Mouse (Mus musculus) cerebellum, adult 11-12 months (tissue): ENCODE data around the gene Zfp940.

ENCODE experiments used
- DNase-seq: peaks from one replicate; pipeline ENCODE4 v3.0.0; 2022

Zfp940 gene

DNA sequence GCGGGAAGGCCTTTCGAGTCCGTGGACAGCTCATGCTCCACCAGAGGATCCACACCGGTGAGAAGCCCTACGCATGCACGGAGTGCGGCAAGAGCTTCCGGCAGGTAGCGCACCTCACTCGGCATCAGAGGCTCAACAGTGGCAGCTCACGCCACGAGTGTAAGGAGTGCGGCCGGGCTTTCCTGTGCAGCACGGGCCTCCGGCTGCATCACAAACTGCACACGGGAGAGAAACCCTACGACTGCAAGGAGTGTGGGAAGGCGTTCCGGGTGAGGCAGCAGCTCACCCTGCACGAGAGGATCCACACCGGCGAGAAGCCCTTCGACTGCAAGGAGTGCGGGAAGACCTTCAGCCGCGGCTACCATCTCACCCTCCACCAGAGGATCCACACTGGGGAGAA is 60.6 kb downstream of the Zfp940 start:
- DNase-seq, result no peak

DNA sequence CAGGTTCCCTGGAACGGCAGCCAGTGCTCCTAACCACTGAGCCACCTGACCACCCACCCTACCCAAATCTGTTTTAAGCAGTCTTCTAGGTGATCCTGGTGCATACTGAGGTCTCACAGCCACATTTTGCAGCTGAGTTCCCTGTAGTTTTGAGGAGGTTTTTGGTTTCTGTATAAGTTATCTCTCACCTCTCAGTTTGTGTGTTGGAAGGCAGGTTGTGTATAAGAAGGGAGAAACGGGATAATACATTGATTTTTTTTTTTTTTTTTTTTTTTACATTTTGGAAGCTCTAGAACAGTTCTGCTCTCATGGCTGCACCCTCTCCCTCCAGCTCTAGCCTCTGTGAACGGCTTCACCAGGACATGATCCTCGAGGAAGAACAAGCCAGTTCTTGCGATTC is 67.6 kb downstream of the Zfp940 start:
- no peak for DNase-seq

DNA sequence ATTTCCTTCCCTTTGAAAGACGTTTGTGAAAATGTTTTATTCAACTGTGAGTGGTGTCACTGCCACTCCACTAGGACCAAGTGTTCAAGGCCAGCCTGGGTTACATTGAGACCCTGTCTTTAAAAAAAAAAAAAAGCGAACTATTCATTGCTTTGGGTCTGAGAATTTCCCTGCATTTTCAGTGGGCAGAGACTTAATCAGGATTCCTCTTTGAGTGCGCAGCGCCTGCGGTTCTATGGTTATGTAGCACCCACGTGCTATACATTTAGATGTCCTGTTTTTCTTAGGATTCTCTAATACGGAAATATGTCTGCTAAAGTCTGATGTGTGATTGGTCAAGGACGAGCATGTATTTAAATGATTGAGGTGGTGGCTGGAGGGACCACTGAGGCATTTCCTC is 68.4 kb downstream of the Zfp940 start:
- DNase-seq, result no peak

DNA sequence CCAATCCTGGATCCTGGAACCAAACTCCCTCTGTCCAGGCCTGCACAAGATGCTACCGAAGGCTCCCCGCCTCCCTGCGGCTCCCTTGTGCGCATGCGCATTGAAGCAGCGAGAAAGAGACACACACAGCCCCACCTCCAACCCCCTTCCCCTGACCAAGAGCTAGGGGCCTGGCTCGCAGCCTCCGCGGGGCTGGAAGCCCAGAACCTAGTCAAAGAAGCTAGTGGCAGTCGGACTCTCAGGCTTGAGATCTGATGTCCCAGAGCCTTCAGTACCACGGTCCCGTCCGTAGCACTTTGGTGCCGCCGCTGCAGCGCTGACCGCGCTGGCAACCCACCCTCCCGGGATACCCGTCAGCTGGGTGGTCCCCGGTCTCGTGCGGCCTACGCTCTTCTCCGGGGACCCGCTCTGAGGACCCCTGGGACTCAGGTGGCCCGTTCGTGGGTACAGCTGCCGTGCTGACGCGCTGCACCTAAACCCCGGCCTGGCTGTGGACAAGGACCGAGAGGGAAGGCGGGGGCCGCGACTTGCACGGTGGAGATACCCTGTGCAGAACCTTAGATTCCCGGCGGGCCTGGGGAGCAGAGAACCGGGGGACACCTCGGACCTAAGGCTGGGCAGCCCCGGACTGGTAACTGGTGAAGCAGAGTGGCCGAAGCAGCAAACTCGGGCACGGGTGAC is 69.5 kb downstream of the Zfp940 start, which contains the start of gene Zfp30:
TSS of gene Zfp30 (plus strand) at position 128 of the 681 bp plus-strand sequence.
- peak; percentile 90 for DNase-seq
